Mouse (Mus musculus) lung, postnatal 0 days (tissue): ENCODE measurements at regions not wholly inside any gene's neighbourhood (a gene's known extent, or its start where the extent isn't known, plus 50 kb on each side); places are given as distances from the start of the nearest gene placed in this dataset.

Experiments
- ATAC-seq: fragments of 200-750 bp; cut with Nextera tagmentation; 2 replicates; pipeline ENCODE4 v1.8.0; 2017; ENCODE audit warnings: moderate library complexity
- DNase-seq: peaks from one replicate; pipeline ENCODE4 v3.0.0-alpha.2; 2016; ENCODE audit warnings: low spot score
- H3K27ac ChIP-seq: fragments of 300-500 bp; sonication (generic); 2 replicates; pipeline ENCODE4 v1.5.1; 2014; ENCODE audit warnings: antibody characterized with exemption, mild to moderate bottlenecking, low read length, mixed read lengths
- H3K27me3 ChIP-seq: fragments of 300-500 bp; sonication (generic); replicated peaks from 2 replicates; pipeline ENCODE4 v1.6.1; 2014; ENCODE audit warnings: low read length, mixed read lengths; ENCODE audit not compliant: insufficient read depth
- H3K36me3 ChIP-seq: fragments of 300-500 bp; sonication (generic); 2 replicates; pipeline ENCODE4 v1.6.1; 2014; ENCODE audit warnings: low read length, mixed read lengths; ENCODE audit not compliant: insufficient read depth
- H3K4me1 ChIP-seq: fragments of 300-500 bp; sonication (generic); 2 replicates; pipeline ENCODE4 v1.6.1; 2014; ENCODE audit warnings: antibody characterized with exemption, low read depth, low read length, mixed read lengths; ENCODE audit not compliant: insufficient read depth
- H3K4me2 ChIP-seq: fragments of 300-500 bp; sonication (generic); replicated peaks from 2 replicates; pipeline ENCODE4 v1.6.1; 2014; ENCODE audit warnings: low read depth, mild to moderate bottlenecking, low read length, moderate library complexity, mixed read lengths
- H3K4me3 ChIP-seq: fragments of 300-500 bp; sonication (generic); 2 replicates; pipeline ENCODE4 v1.5.1; 2014; ENCODE audit warnings: low read depth, low read length
- H3K9ac ChIP-seq: fragments of 300-500 bp; sonication (generic); replicated peaks from 2 replicates; pipeline ENCODE4 v1.6.1; 2014; ENCODE audit warnings: low read depth, mild to moderate bottlenecking
- H3K9me3 ChIP-seq: fragments of 300-500 bp; sonication (generic); 2 replicates; pipeline ENCODE4 v1.6.1; 2016; ENCODE audit warnings: low read length, mixed read lengths
- CTCF ChIP-seq: IDR thresholded peaks from 2 replicates; pipeline ENCODE4 v1.5.1; 2016; ENCODE audit warnings: antibody characterized with exemption, mild to moderate bottlenecking
- EP300 ChIP-seq: IDR thresholded peaks from 2 replicates; pipeline ENCODE4 v1.6.1; 2016; ENCODE audit warnings: antibody characterized with exemption, mild to moderate bottlenecking, control low read depth
- WGBS: fragments of 180-500 bp; shearing (Covaris S2); extraction: QIAGEN DNeasy Blood & Tissue Kit; methylation state at CpG from one replicate; pipeline ENCODE4 v1.1.7; 2014; 5-methylcytosine and 5-hydroxymethylcytosine counted together

- H3K9me3 ChIP-seq, result no peaks in the 10 kb centered on the region
- H3K27ac ChIP-seq, result no peak overlapping the region
- no peak for DNase-seq
- TF ChIP-seq CTCF (no peak), EP300 (no peak)
- no peaks in the 10 kb centered on the region for H3K4me1 ChIP-seq
- H3K4me3 ChIP-seq, result no peak overlapping the region
- no peak overlapping the region for H3K9ac ChIP-seq
- 79% methylated on average over 2 of the region's 2 CpGs for WGBS
- no peak overlapping the region for H3K4me2 ChIP-seq
- no peaks in the 10 kb centered on the region for H3K36me3 ChIP-seq
- no peaks in the 10 kb centered on the region for H3K27me3 ChIP-seq
- ATAC-seq, result no peak
Measured at GRCm38 (mm10) chr9:52243032-52243431, 74.7 kb upstream of the Zc3h12c start.

DNA sequence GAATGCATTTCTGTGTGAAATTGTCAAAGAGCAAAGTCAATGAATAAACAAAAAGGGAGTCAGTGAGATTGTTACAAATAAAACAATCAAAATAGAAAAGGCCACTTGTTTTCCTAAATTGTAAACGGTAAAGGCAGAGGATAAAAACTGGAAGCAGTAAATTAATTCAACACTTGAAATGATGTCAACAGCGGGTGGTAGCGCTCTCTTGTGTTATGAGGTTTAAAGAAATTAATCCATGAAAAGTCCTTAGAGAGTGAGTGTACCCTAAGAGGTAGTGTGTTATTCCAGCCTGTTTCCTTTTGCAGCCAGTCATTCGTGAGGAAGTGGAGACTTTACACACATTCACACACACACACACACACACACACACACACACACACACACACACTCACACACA is 73.2 kb upstream of the Zc3h12c start:
- Histone ChIP-seq H3K4me3 (no peak overlapping the region), H3K27me3 (no peaks in the 10 kb centered on the region), H3K4me2 (no peak overlapping the region), H3K27ac (no peak overlapping the region), H3K9ac (no peak overlapping the region), H3K9me3 (no peaks in the 10 kb centered on the region), H3K4me1 (no peaks in the 10 kb centered on the region), H3K36me3 (no peaks in the 10 kb centered on the region)
- DNase-seq, result no peak
- no peak for ATAC-seq
- no peak for TF ChIP-seq CTCF
- TF ChIP-seq EP300, result no peak
- 66% methylated on average over 4 of the region's 4 CpGs for WGBS

DNA sequence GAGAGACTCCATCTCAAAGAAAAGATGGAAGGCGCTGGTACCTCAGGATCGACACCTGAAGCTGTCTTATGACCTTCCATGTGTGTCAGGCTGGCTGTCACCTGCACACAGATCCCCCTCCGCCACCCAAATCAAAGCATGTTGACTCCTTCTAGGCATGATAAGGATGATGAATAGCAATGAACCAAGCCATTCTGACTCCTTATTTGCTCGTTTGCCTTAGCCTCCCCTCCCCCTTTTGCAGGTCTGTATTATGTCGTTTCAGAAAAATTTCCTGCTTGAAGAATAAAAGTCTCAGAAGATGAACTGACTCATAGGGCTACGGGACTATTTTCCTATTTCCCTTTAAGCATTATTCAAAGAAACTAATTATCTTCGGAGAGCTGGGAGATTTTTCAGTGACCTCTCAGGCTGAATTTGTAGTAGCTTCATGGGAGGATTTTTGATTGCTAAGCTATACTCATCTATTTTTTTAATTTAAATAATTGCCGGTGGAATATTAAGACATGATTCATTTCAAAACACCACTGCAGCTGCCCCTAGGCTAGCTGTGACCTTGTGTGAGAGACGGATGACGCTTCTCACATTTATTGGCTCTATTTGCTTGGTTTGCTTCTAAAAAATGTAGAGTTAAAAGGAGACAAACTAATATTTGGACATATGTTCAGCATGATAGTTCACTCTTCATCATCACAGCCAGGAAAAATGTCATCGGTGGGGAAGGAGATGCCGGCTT is 72.4 kb upstream of the Zc3h12c start:
- H3K27me3 ChIP-seq, result no peaks in the 10 kb centered on the region
- no peak overlapping the region for H3K4me3 ChIP-seq
- H3K9me3 ChIP-seq, result no peaks in the 10 kb centered on the region
- H3K4me1 ChIP-seq, result no peaks in the 10 kb centered on the region
- no peak for DNase-seq
- no peak overlapping the region for H3K4me2 ChIP-seq
- 49% methylated on average over 12 of the region's 12 CpGs for WGBS
- H3K36me3 ChIP-seq, result no peaks in the 10 kb centered on the region
- H3K9ac ChIP-seq, result no peak overlapping the region
- TF ChIP-seq EP300, result no peak
- no peak for TF ChIP-seq CTCF
- ATAC-seq, result no peak
- H3K27ac ChIP-seq, result no peak overlapping the region

GRCm38 (mm10) chr9:52234775-52235174 is 66.4 kb upstream of the Zc3h12c start:
- 66% methylated on average over 9 of the region's 9 CpGs for WGBS
- Histone ChIP-seq H3K9ac (no peak overlapping the region), H3K36me3 (no peaks in the 10 kb centered on the region), H3K27ac (no peak overlapping the region), H3K27me3 (no peaks in the 10 kb centered on the region), H3K9me3 (no peaks in the 10 kb centered on the region), H3K4me3 (no peak overlapping the region), H3K4me2 (no peak overlapping the region), H3K4me1 (no peaks in the 10 kb centered on the region)
- TF ChIP-seq EP300 (no peak), CTCF (no peak)
- ATAC-seq, result no peak
- DNase-seq, result no peak

DNA sequence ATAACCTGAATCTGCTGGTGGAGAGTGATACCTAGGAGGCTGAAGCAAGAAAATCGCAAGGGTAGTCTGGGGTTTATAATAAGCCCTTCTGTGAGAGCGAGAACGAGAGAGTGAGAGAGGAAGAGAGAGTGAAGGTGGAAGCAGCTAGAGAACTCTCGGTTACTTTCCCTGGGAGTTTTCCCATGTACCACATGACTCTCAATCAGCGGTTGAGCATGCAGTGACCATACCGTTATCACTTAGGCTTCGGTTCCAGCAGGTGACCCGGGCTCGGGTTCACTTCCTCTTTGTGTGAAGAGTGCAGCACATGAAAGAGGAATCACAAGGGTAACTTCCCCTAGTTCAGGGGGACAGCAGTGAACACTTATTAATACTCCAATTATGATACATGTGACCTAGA is 61.2 kb upstream of the Zc3h12c start:
- Histone ChIP-seq H3K27me3 (no peaks in the 10 kb centered on the region), H3K36me3 (no peaks in the 10 kb centered on the region), H3K4me2 (no peak overlapping the region), H3K4me1 (no peaks in the 10 kb centered on the region), H3K4me3 (no peak overlapping the region), H3K27ac (no peak overlapping the region), H3K9ac (no peak overlapping the region), H3K9me3 (no peaks in the 10 kb centered on the region)
- DNase-seq, result no peak
- 69% methylated on average over 9 of the region's 9 CpGs for WGBS
- TF ChIP-seq EP300, result no peak
- no peak for TF ChIP-seq CTCF
- no peak for ATAC-seq

DNA sequence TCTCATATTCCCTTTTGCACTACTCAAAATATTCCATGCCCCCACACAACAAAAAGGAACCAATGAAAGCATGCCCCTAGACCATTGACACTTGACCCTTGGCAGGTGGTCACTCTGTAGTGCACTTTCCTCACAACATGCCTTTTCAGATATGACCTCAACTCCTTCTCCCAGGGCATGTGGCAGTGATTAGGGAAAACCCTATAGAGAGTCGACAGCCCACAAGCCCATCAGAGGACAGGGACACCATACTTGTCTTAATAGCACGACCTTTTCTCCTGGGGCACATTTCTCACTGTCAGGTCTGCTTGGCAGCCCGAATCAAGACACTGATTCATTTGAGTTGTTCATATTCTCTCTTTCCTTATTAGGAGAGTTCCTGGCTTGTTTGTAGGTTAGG is 57.3 kb upstream of the Zc3h12c start:
- DNase-seq, result no peak
- no peak overlapping the region for H3K9ac ChIP-seq
- ATAC-seq, result no peak
- TF ChIP-seq EP300 (no peak), CTCF (no peak)
- no peaks in the 10 kb centered on the region for H3K9me3 ChIP-seq
- H3K36me3 ChIP-seq, result no peaks in the 10 kb centered on the region
- H3K4me3 ChIP-seq, result no peak overlapping the region
- 61% methylated on average over 3 of the region's 3 CpGs for WGBS
- H3K4me1 ChIP-seq, result no peaks in the 10 kb centered on the region
- H3K4me2 ChIP-seq, result no peak overlapping the region
- H3K27me3 ChIP-seq, result no peaks in the 10 kb centered on the region
- no peak overlapping the region for H3K27ac ChIP-seq
